Mouse (Mus musculus) MN1 (cell line): ENCODE measurements around the gene Olfr1509.
"Not testable (repeated sequence)": the region's sequence is repeated elsewhere in the genome, so short reads cannot be mapped to it uniquely, and the experiment has no call there.

Experiments used
- DNase-seq: peaks from one replicate; pipeline ENCODE4 v3.0.0-alpha.2; 2016; ENCODE audit warnings: low spot score

Gene Olfr1509

DNA sequence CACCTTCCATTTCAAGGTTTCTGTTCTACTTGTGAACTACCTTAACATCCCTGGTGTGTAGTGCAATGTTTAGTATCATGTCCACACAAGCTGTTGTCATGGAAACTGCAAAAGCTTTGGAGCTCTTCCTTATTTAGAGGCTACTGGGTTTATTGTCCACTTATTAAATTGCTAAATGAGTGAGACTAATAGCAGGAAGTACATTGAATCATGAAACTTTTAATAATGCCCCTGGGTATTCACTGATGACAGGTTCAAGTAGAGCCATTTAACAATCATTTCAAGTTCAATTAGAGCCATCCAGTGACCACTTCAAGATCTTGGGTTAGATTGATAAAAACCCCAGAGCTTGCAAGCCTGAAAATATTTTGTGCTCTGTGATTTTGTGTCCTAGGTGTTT, at the start of gene Olfr1509:
Gene Olfr1509, plus strand, starts transcription at position 301 of the 400 bp plus-strand sequence.
- DNase-seq, result no peak

DNA sequence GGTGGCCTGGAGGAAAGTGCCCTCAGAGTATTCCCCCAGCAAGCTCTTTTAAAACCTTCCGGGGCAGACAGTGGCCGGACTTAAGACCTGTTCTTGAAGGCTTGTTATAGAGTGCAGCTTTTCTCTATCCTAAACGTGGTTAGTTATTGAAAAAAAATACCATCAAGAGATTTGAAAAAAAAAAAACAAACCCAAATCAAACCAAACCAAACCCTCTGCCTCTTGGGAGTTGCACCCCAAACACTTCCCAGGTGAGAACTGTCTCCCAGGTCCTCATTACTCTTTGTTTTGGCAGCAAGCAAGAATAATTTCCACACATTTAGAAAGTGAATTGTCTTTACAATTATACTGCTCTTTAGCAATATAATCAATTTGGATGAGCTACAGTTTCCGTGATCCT, 45.5 kb upstream of the Olfr1509 start, which contains the start of gene Olfr1511:
Gene Olfr1511, minus strand, starts transcription at position 101 of the 400 bp plus-strand sequence.
- DNase-seq, result no peak

DNA sequence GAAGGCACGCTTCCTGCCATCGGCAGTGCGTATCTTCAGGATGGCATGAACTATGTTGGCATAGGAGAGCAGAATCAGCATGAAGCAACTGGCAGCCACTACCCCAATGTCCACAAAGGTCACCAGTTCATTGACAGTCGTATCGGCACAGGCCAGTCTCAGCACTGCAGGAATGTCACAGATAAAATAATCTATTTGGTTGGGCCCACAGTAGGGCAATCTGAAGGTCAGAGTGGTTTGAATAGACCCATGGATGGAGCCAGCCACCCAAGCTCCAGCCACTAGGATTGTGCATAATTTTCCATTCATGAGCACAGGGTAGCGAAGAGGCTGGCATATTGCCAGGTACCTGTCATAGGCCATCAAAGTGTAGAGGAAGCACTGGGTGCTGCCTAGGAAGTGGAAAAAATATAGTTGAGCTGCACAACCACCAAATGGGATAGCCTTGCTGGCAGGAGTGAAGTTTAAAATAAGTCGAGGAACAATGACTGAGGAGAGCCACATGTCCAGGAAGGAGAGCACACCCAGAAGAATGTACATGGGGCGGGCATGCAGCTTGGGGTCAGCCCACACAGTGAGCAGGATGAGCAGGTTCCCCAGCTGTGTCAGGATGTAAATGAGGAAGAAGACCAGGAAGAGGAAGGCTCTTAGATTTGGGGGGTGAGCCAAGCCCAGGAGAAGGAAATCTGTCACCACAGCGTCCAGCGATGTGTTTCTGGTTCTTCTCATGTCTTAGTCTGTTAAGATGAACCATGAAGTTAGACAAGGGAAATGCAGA, 32.5 kb upstream of the Olfr1509 start:
- not testable (repeated sequence) for DNase-seq

DNA sequence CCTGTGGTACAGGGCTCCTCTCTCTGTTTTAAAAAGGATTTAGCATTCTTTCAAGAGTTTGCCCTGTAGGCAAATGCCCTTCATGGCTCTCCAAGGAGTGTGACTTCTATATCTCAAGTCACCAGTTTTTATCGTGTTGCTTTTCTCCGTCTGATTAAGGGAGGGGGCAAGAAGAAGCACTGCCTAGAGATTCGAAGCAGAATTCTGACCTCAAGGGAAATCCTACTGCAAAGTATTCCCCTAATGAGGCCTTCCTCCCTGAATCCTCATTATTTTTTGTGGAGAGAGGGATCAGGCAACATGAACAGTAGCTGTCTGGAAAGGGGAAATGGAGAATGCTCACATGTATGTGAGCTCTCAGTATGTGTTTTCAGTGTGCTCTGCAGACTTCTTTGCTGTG, 28.5 kb upstream of the Olfr1509 start, which contains the start of gene Olfr1510:
Gene Olfr1510, minus strand, starts transcription at position 101 of the 400 bp plus-strand sequence.
- DNase-seq, result no peak

DNA sequence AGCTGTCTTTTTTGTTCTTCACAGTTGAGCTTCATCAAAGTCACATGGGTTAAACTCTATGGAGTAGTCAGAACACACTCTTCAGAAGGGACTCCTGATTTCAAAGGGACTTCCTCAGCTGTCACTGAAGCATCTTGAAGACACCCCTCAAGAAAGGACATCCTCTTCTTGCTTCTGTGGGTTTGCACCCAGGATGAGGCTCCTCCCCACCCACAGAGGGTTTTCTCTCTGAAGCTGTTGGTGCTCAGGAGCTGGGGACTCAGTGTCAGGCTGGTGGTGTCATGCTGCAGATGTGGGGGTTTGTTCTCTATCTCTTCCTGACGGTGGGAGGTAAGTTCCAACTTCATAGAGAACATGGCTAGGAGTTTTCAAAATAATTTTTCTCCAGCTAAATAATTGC, 15.1 kb upstream of the Olfr1509 start:
- no peak for DNase-seq

DNA sequence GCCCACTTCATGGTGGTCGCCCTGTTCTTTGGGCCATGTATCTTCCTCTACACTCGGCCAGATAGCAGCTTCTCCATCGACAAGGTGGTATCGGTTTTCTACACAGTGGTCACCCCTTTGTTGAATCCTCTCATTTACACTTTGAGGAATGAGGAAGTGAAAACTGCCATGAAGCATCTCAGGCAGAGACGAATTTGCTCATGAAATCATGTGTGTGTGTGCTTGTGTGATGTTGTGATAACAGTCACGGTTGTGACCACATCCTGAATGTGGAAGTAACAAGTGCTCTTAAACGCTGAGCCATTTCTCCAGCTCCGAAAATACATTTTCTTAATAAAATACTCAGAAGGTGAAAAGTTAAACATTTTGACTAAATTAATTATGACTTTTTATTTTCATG, 8.3 kb downstream of the Olfr1509 start:
- no peak for DNase-seq

DNA sequence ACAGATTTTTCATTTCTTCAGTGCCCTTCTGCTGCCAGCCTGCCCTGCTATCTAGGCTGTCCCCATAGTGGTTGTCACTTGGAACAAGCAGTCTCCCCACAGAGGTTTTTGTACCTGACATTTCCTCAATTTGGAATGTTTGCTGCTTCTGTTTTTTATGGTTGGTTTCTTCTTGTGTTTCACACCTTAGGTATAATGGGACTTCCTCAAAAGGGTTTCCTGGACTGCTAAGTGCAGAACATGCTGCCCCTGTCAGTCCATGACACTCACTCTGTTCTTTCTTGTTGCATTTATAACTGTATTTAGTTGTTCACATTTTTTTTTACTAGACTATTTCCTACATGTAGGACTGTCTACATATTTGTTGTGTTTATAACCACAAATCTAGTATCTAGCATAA, 19.1 kb downstream of the Olfr1509 start:
- no peak for DNase-seq

DNA sequence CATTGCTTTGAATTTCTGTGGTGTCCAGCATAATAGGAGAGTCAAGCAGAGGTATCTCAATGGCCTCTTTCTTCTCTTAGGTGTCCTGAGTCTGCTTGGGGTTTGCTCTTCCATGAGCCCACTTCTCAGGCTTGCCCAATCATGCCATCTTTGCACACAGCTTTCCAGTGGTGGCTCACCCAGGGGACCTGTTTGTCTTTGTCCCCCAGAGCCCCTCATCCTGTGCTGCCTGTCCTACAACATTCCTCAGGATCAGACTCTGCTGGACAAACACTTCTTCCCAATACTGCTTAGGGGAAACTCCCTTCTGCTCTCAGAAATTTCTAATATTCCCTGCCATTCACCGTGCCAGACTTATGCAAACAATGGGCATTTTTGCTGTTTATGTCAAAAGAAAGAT, 22.9 kb downstream of the Olfr1509 start:
- no peak for DNase-seq

DNA sequence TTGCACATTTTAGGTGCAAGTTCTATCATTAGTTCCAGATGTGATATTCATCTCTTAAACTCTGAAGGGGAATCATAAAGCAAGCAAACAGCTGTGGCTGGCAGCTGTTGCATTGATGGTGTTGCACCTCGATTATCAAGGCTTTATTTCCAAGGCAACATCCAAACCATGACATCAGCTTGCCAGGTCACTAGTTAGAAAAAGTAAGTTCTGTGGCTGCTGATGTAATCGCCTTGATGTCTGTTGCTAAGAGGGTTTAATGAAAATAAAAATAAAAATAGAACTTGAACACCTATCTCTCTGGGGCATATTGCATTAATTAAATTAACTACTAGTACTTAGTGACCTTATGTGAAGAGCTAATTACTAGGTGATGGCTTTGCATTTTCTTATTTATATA, 24.6 kb downstream of the Olfr1509 start, which contains the start of gene Olfr1508:
Gene Olfr1508, minus strand, starts transcription at position 101 of the 400 bp plus-strand sequence.
- no peak for DNase-seq

DNA sequence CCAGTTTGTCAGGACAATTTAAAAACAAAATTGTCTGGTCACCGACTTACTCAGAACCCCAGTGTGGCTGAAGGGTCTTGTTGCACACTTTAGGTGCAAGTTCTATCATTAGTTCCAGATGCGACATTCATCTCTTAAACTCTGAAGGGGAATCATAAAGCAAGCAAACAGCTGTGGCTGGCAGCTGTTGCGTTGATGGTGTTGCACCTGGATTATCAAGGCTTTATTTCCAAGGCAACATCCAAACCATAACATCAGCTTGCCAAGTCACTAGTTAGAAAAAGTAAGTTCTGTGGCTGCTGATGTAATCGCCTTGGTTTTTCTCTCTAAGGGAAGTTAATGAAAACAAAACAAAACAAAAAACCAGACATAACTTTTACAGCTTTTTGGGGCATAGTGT, 52.7 kb downstream of the Olfr1509 start, which contains the start of gene Olfr1507:
Gene Olfr1507, minus strand, starts transcription at position 234 of the 400 bp plus-strand sequence.
- no peak for DNase-seq
